Mouse (Mus musculus) 3134 (cell line): Measurements from ENCODE around the gene Apba2.

Experiments
- DNase-seq: peaks from one replicate; pipeline ENCODE4 v3.0.0-alpha.2; 2011; ENCODE audit warnings: low spot score; ENCODE audit not compliant: insufficient read length; ENCODE audit errors: extremely low read depth

Gene Apba2

DNA sequence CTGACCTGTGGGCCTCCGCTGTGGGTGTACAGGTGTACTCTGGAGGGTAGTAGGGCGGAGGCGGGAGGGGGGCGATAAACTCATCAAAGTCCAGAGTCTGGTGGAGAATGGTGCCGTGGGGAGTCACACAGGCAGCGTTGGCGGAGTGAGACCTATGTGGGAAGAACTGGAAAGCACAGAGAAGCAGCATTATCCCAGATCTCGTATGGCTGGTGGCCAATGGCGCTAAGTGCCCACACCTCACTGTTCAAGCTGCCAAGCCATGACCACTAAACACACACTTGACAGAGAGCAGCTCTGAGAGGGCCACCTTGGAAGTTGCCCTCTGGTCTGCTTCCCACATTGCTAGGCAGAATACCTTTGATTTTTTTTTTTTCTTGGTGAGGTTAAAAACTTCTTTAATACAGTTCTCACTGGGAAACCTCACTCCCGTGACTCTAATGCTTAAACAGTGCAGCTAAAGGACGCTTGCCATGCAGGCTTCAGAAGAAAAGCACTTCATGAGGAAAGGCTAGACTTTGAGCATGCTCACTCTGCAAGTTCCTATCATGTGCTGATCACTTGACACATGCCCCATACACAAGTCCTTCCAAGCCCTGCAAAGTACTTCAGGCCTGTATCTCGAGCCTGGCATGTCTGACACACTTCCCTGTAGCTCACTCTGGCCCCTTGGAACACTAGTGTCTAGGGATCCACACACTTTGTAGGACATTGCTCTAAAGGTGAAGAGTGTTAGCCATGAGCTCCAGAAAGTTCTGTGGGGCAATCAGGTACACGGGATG lies 275.4 kb downstream of the Apba2 start:
- no peak for DNase-seq

DNA sequence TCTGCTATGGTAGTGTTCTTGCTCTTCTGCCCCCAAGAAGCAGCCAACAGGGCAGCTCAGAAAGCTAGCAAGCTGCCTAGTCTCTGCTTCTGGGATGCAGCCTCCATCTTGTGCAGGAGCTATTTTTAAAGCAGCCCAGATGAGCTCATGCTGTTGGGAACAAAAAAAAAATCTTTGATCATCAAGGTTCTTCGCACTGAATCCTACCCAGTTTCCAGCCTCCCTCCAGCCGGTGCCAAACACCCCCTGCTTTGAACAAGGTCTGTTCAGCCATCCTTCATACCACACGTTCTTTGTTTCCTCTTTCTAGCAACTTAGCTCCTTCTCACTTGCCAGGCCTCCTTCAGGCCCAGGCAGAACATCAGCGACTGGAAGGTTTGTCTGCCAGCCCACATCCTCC lies 278.0 kb downstream of the Apba2 start:
- DNase-seq, result no peak

DNA sequence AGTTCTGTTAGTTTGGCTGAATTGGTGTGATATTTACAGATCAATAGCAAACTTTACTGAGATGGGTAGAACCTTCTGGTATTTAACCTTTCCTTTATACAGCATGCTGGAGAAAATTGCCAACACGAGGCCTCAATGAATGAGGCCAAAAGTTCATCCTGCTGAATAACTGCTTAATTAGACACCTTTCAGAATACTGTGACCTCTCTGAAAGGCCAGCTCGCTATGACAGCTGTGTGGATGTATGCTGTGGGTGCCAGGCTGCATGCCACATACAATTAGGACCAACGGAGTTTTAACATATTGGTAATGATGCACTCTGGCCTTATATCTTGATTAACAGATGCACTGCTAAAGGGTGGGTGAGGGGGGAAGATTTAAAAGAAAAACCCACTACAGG lies 283.5 kb downstream of the Apba2 start:
- DNase-seq, result no peak

DNA sequence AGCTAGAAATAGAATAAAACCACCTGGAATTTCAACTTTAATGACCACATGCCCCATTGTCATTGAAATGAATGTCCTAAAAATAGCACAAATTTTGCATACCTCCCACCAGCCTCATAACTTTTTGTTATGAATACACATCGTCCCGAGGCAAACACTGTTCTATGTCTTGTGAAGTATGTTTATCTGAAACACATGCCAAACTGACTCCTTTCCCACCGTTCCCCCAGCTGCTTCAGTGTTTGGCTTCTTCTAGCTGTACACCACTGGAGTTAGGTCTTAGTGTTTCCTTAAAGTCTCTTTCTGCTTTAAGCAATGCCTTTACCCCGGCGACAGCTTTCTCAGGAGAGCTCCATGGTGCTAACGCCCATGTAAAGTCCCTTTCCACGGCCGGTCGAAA lies 289.6 kb downstream of the Apba2 start:
- no peak for DNase-seq

DNA sequence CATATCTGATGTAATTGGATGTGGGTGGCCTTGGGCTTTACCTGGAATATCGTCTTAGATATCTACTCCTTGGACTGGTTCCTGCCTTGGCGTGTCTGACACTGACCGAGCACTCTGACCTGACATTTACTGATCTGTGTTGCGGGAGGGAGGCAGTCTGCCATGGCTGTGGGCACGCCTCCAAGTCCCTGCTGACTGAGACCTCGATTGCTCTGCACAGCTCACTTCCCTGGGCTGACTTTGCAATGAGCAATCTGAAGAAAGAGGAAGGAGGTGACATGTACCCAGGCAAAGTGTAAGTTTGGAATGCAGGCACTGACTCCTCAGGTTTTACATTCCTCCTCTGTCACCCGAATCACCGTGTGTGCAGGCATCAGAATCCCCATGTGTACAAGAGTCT lies 290.5 kb downstream of the Apba2 start:
- DNase-seq, result no peak

DNA sequence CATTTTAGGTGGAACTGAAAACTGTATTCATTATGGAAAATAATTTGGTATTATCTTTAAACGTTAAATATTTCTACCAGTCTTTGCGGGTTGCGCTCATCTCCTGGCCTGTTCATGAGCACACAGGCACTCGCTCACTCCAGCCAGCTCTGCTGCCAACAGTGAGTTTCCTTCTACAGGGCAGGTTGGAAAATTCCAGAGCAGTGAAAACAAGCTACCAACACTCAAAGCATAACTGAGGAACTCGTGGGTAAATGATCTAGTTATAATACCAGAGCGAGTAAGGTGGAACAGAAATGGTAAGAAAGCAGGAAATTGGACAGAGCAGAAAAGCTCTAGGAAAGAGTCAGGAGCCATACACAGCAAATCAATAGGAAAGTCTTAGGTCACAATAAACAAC lies 294.0 kb downstream of the Apba2 start:
- no peak for DNase-seq
